Mouse (Mus musculus) right cerebral cortex, adult 18-20 months (tissue): ENCODE results near the gene Camk2d.

Experiments used
- DNase-seq: peaks from one replicate; pipeline ENCODE4 v3.0.0; 2022; ENCODE audit warnings: mixed read lengths

The Camk2d gene

GRCm38 (mm10) chr3:126612748-126613509, 16.8 kb downstream of the Camk2d start:
- DNase-seq: no peak

- no peak for DNase-seq
These were observed 17.5 kb downstream of the Camk2d start for GRCm38 (mm10) chr3:126613510-126614128.

- no peak for DNase-seq
These were observed 19.2 kb downstream of the Camk2d start for GRCm38 (mm10) chr3:126615306-126615705.

- no peak for DNase-seq
These were observed 24.1 kb downstream of the Camk2d start for GRCm38 (mm10) chr3:126620152-126620551.

- no peak for DNase-seq
These were observed 26.4 kb downstream of the Camk2d start for GRCm38 (mm10) chr3:126622509-126622908.

- DNase-seq: no peak
These were observed 29.1 kb downstream of the Camk2d start for GRCm38 (mm10) chr3:126624994-126625763.

GRCm38 (mm10) chr3:126625764-126626040, 29.6 kb downstream of the Camk2d start:
- DNase-seq: no peak

GRCm38 (mm10) chr3:126627968-126628367, 31.9 kb downstream of the Camk2d start:
- DNase-seq: no peak

- DNase-seq: no peak
These were observed 32.3 kb downstream of the Camk2d start for GRCm38 (mm10) chr3:126628380-126628779.

GRCm38 (mm10) chr3:126629040-126629439, 32.9 kb downstream of the Camk2d start:
- no peak for DNase-seq

GRCm38 (mm10) chr3:126630111-126630869, 34.2 kb downstream of the Camk2d start:
- no peak for DNase-seq

- DNase-seq: no peak
These were observed 35.5 kb downstream of the Camk2d start for GRCm38 (mm10) chr3:126631583-126631982.

GRCm38 (mm10) chr3:126632580-126632979, 36.5 kb downstream of the Camk2d start:
- no peak for DNase-seq

GRCm38 (mm10) chr3:126634171-126634570, 38.1 kb downstream of the Camk2d start:
- no peak for DNase-seq

GRCm38 (mm10) chr3:126638259-126638658, 42.2 kb downstream of the Camk2d start:
- no peak for DNase-seq

GRCm38 (mm10) chr3:126639098-126639513, 43.0 kb downstream of the Camk2d start:
- DNase-seq: no peak

GRCm38 (mm10) chr3:126640443-126641251, 44.5 kb downstream of the Camk2d start:
- DNase-seq: no peak

GRCm38 (mm10) chr3:126641451-126641850, 45.3 kb downstream of the Camk2d start:
- no peak for DNase-seq

GRCm38 (mm10) chr3:126643071-126644010, 47.2 kb downstream of the Camk2d start:
- no peak for DNase-seq

GRCm38 (mm10) chr3:126650332-126650731, 54.2 kb downstream of the Camk2d start:
- DNase-seq: no peak

GRCm38 (mm10) chr3:126650747-126651146, 54.6 kb downstream of the Camk2d start:
- no peak for DNase-seq
